Mouse (Mus musculus) kidney, embryonic 16.5 days (tissue): ENCODE results near the gene Kcnq1. TPM values are rescaled to one million over a fixed set of nuclear protein-coding genes. Genes with fewer than 3 reads are reported as not detected.

Experiments
- ATAC-seq: fragments of 200-750 bp; cut with Nextera tagmentation; 2 replicates; pipeline ENCODE4 v1.8.0; 2017; ENCODE audit warnings: moderate TSS enrichment; ENCODE audit not compliant: low FRiP score, low TSS enrichment
- H3K27ac ChIP-seq: fragments of 300-500 bp; sonication (generic); 2 replicates; pipeline ENCODE4 v1.5.1; 2014; ENCODE audit warnings: low read length
- H3K27me3 ChIP-seq: fragments of 300-500 bp; sonication (generic); 2 replicates; pipeline ENCODE4 v1.6.1; 2014; ENCODE audit warnings: low read length, control low read depth, mixed read lengths; ENCODE audit not compliant: insufficient read depth
- H3K36me3 ChIP-seq: fragments of 300-500 bp; sonication (generic); 2 replicates; pipeline ENCODE4 v1.6.1; 2014; ENCODE audit warnings: low read length, control low read depth, mixed read lengths; ENCODE audit not compliant: insufficient read depth
- H3K4me1 ChIP-seq: fragments of 300-500 bp; sonication (generic); 2 replicates; pipeline ENCODE4 v1.6.1; 2014; ENCODE audit warnings: low read length, control low read depth, mixed read lengths; ENCODE audit not compliant: insufficient read depth
- H3K4me2 ChIP-seq: fragments of 300-500 bp; sonication (generic); replicated peaks from 2 replicates; pipeline ENCODE4 v1.6.1; 2014; ENCODE audit warnings: low read depth, low read length
- H3K4me3 ChIP-seq: fragments of 300-500 bp; sonication (generic); 2 replicates; pipeline ENCODE4 v1.5.1; 2014; ENCODE audit warnings: mild to moderate bottlenecking, low read length
- H3K9ac ChIP-seq: fragments of 300-500 bp; sonication (generic); replicated peaks from 2 replicates; pipeline ENCODE4 v1.6.1; 2014; ENCODE audit warnings: low read length
- H3K9me3 ChIP-seq: fragments of 300-500 bp; sonication (generic); 2 replicates; pipeline ENCODE4 v1.6.1; 2016; ENCODE audit warnings: low read length, control low read depth
- WGBS: fragments of 180-500 bp; shearing (Covaris S2); extraction: QIAGEN DNeasy Blood & Tissue Kit; methylation state at CpG from one replicate; pipeline ENCODE4 v1.1.7; 2014; 5-methylcytosine and 5-hydroxymethylcytosine counted together
- polyA plus RNA-seq: library from polyadenylated mRNA; unstranded; fragments of >200 nt; fragmentation: Nextera tagmentation; extraction: Ambion mirVana; gene quantifications from 2 replicates; pipeline ENCODE4 v1.2.1, GENCODE M21; 2015

Gene Kcnq1
- polyA plus RNA-seq, 1 experiment from 2014 or later = 9.8 TPM

- 71% methylated on average over 6 of the region's 6 CpGs for WGBS
- H3K9ac ChIP-seq = no peak overlapping the region
- no peaks in the 10 kb centered on the region for H3K36me3 ChIP-seq
- H3K9me3 ChIP-seq = no peaks in the 10 kb centered on the region
- no peak for ATAC-seq
- no peak overlapping the region for H3K4me2 ChIP-seq
- no peak overlapping the region for H3K4me3 ChIP-seq
- H3K27ac ChIP-seq = no peak overlapping the region
- no peaks in the 10 kb centered on the region for H3K27me3 ChIP-seq
- peaks cover 6% of the 10 kb centered on the region; the same call in 1 of the 2 replicates for H3K4me1 ChIP-seq
Observed at GRCm38 (mm10) chr7:143082024-143082423, 24.1 kb upstream of the Kcnq1 start.

- 80% methylated on average over 2 of the region's 2 CpGs for WGBS
- Histone ChIP-seq H3K9ac (no peak overlapping the region), H3K4me2 (no peak overlapping the region), H3K9me3 (no peaks in the 10 kb centered on the region), H3K27ac (no peak overlapping the region), H3K4me1 (peaks cover 11% of the 10 kb centered on the region; the same call in 1 of the 2 replicates), H3K36me3 (no peaks in the 10 kb centered on the region), H3K4me3 (no peak overlapping the region), H3K27me3 (no peaks in the 10 kb centered on the region)
- ATAC-seq = no peak
Observed at GRCm38 (mm10) chr7:143083708-143084107, 22.5 kb upstream of the Kcnq1 start.

GRCm38 (mm10) chr7:143086366-143086765 lies 19.8 kb upstream of the Kcnq1 start:
- Histone ChIP-seq H3K4me1 (peaks cover 11% of the 10 kb centered on the region; the same call in 1 of the 2 replicates), H3K9ac (peak overlapping the region; percentile 56), H3K36me3 (no peaks in the 10 kb centered on the region), H3K27me3 (no peaks in the 10 kb centered on the region), H3K9me3 (no peaks in the 10 kb centered on the region), H3K27ac (peak overlapping the region; percentile 74; the same call in 1 of the 2 replicates), H3K4me2 (peak overlapping the region; percentile 21), H3K4me3 (no peak overlapping the region)
- 42% methylated on average over 2 of the region's 2 CpGs for WGBS
- peak; percentile 28 for ATAC-seq

GRCm38 (mm10) chr7:143087070-143087579 lies 19.0 kb upstream of the Kcnq1 start:
- Histone ChIP-seq H3K27ac (peak overlapping the region; percentile 74), H3K27me3 (no peaks in the 10 kb centered on the region), H3K4me2 (peak overlapping the region; percentile 21), H3K4me3 (0 out of 2 replicates have a peak overlapping the region, but pooled peaks have one; percentile 9), H3K4me1 (peaks cover 11% of the 10 kb centered on the region; the same call in 1 of the 2 replicates), H3K9ac (peak overlapping the region; percentile 56), H3K9me3 (no peaks in the 10 kb centered on the region), H3K36me3 (no peaks in the 10 kb centered on the region)
- 36% methylated on average over 4 of the region's 4 CpGs for WGBS
- peak; percentile 83 for ATAC-seq

GRCm38 (mm10) chr7:143093847-143094246 lies 12.3 kb upstream of the Kcnq1 start:
- H3K4me1 ChIP-seq = no peaks in the 10 kb centered on the region

GRCm38 (mm10) chr7:143094592-143095553 lies 11.3 kb upstream of the Kcnq1 start, which contains the start of gene Trpm5:
Gene Trpm5 (minus strand): TSS chr7:143094642.
- H3K4me2 ChIP-seq = no peak within 1 kb of the TSS
- no peak within 1 kb of the TSS for H3K4me3 ChIP-seq
- ATAC-seq = peak; percentile 52; the same call in 1 of the 2 replicates
- no peaks in the 10 kb centered on the region for H3K4me1 ChIP-seq
- H3K27me3 ChIP-seq = no peaks in the 10 kb centered on the region
- 45% methylated on average over 10 of the region's 10 CpGs for WGBS
- no peaks in the 10 kb centered on the region for H3K36me3 ChIP-seq
- H3K27ac ChIP-seq = no peak within 1 kb of the TSS
- no peaks in the 10 kb centered on the region for H3K9me3 ChIP-seq
- H3K9ac ChIP-seq = no peak within 1 kb of the TSS

More at GRCm38 (mm10) chr7:143093847-143094246, 12.3 kb upstream of the Kcnq1 start:
- Histone ChIP-seq H3K27ac (no peak overlapping the region), H3K27me3 (no peaks in the 10 kb centered on the region), H3K4me3 (no peak overlapping the region), H3K9me3 (no peaks in the 10 kb centered on the region), H3K9ac (no peak overlapping the region), H3K36me3 (no peaks in the 10 kb centered on the region), H3K4me2 (no peak overlapping the region)
- 68% methylated on average over 3 of the region's 3 CpGs for WGBS
- ATAC-seq = no peak

GRCm38 (mm10) chr7:143095554-143095907 lies 10.6 kb upstream of the Kcnq1 start:
- Histone ChIP-seq H3K4me2 (no peak overlapping the region), H3K4me1 (no peaks in the 10 kb centered on the region), H3K9ac (no peak overlapping the region), H3K27ac (no peak overlapping the region), H3K27me3 (no peaks in the 10 kb centered on the region), H3K9me3 (no peaks in the 10 kb centered on the region), H3K36me3 (no peaks in the 10 kb centered on the region), H3K4me3 (no peak overlapping the region)
- ATAC-seq = no peak
- WGBS = 68% methylated on average over 1 of the region's 1 CpGs

- Histone ChIP-seq H3K9ac (no peak overlapping the region), H3K27me3 (peaks cover 18% of the 10 kb centered on the region), H3K4me3 (no peak overlapping the region), H3K27ac (no peak overlapping the region), H3K9me3 (no peaks in the 10 kb centered on the region), H3K36me3 (no peaks in the 10 kb centered on the region), H3K4me1 (no peaks in the 10 kb centered on the region; the same call in 1 of the 2 replicates), H3K4me2 (no peak overlapping the region)
- ATAC-seq = no peak
- 63% methylated on average over 4 of the region's 4 CpGs for WGBS
Observed at GRCm38 (mm10) chr7:143100759-143101158, 5.4 kb upstream of the Kcnq1 start.

- Histone ChIP-seq H3K9me3 (no peaks in the 10 kb centered on the region), H3K4me2 (no peak overlapping the region), H3K27ac (no peak overlapping the region), H3K4me1 (peaks cover 29% of the 10 kb centered on the region), H3K4me3 (no peak overlapping the region), H3K27me3 (peaks cover 54% of the 10 kb centered on the region), H3K9ac (no peak overlapping the region), H3K36me3 (no peaks in the 10 kb centered on the region)
- WGBS = 60% methylated on average over 11 of the region's 11 CpGs
- no peak for ATAC-seq
Observed at GRCm38 (mm10) chr7:143105258-143105897, 784 bp upstream of the Kcnq1 start.
